Mouse (Mus musculus): Measurements from ENCODE around the gene Sec16b. TPM values are rescaled to one million over a fixed set of nuclear protein-coding genes. Genes with fewer than 3 reads are reported as not detected.

Gene Sec16b
- polyA plus RNA-seq, 1 experiment from 2014 or later = 7.8 TPM

DNA sequence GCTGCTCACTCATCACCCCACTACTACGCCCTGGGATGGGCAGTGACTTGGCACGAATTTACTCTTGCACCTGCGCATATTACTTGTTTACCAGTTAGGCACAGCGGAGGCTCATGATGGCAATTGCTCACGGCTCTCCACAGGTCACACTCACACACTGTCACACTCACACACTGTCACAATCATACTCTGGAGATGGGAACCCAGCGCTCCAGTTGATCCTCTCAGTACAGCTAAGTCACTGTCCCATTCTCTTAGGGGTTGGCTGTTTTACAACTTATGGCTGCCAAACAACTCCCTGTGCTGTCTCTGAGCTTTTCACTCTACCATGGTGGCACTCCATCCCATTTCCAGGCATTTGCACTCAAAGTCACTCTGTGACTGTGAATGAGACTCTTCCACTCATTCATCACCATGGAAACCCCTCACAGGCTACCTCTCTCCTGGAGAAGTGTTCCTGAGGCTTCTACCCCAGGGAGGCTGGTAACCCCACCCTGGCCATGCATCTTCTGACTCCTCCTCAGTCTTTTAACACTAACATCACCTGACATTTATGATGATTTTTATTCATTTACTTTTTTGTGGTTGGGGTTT lies 5.1 kb upstream of the Sec16b start:
- no peak overlapping the region for H3K27ac ChIP-seq (ENCODE audit: low read depth)
- H3K9me3 ChIP-seq (ENCODE audit: control insufficient read depth, low read length) = no peaks in the 10 kb centered on the region
- H3K4me1 ChIP-seq (replicated peaks; ENCODE audit: control insufficient read depth, insufficient read depth, low read length) = no peaks in the 10 kb centered on the region
- no peak overlapping the region for H3K9ac ChIP-seq (ENCODE audit: low read length)
- no peaks in the 10 kb centered on the region for H3K27me3 ChIP-seq (replicated peaks; ENCODE audit: control insufficient read depth, insufficient read depth, low read length)
- H3K4me2 ChIP-seq (ENCODE audit: low read length) = no peak overlapping the region
- DNase-seq (ENCODE audit: low spot score) (no peak), ATAC-seq (replicated peaks; ENCODE audit: low FRiP score, low TSS enrichment, low read depth) (no peak)
- H3K36me3 ChIP-seq (ENCODE audit: control insufficient read depth, insufficient read depth, low read length) = no peaks in the 10 kb centered on the region
- no peak overlapping the region for H3K4me3 ChIP-seq (ENCODE audit: low read depth, low read length)
- WGBS = 91% methylated on average over 6 of the region's 6 CpGs

DNA sequence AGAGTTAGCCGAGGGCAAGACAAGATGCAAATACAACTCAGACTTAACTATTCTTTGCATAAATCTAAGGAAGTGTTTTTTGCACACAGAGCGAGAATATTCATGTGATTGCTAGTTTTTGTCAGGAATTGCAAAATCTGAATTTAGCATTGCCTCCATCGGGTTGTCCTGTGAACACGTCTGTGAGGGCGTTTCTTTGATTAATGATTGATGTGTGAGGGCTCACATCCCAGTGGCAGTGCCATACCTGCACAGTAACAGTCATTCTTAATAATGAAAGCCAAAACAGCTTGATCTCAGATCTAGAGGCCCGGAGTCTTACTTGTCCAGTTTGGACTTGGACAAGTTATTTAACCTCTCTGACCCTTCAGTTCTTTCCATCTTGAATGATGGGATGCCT lies 3.5 kb upstream of the Sec16b start:
- no peak overlapping the region for H3K27ac ChIP-seq (ENCODE audit: low read depth)
- ATAC-seq (replicated peaks; ENCODE audit: low FRiP score, low TSS enrichment, low read depth) (no peak), DNase-seq (ENCODE audit: low spot score) (no peak)
- H3K36me3 ChIP-seq (ENCODE audit: control insufficient read depth, insufficient read depth, low read length) = no peaks in the 10 kb centered on the region
- no peak overlapping the region for H3K4me2 ChIP-seq (ENCODE audit: low read length)
- 78% methylated on average over 6 of the region's 6 CpGs for WGBS
- H3K4me3 ChIP-seq (ENCODE audit: low read depth, low read length) = no peak overlapping the region
- H3K27me3 ChIP-seq (replicated peaks; ENCODE audit: control insufficient read depth, insufficient read depth, low read length) = no peaks in the 10 kb centered on the region
- H3K9ac ChIP-seq (ENCODE audit: low read length) = no peak overlapping the region
- H3K4me1 ChIP-seq (replicated peaks; ENCODE audit: control insufficient read depth, insufficient read depth, low read length) = no peaks in the 10 kb centered on the region
- H3K9me3 ChIP-seq (ENCODE audit: control insufficient read depth, low read length) = no peaks in the 10 kb centered on the region

DNA sequence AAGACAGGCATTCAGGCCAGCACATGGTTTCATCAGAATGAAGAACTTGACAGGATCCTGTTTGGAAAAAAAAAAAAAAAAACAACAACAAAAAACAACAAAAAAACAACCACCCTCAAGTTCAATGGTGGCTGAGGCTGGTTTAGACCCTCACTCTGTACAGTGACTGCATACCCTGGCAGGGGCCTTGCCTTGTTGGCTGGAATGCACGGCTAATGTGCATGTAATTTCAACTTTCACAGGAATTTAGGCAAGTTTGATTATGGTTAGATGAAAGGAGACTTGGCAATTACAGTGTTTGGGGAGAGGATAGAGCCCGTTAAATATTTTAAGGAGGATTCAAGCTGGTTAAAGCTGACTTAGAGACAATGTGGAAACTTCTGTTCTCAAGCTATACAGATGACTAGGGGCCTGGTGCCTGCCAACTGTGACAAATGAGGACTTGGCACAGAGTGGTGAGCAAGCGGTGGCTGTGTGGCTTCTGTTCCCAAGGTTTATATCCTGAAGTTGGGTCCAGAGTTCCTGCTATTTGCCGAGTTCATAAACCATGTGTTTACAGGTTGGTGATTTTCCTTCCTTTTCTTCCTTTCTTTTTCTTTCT lies 567 bp downstream of the Sec16b start:
- no peak for ATAC-seq (replicated peaks; ENCODE audit: low FRiP score, low TSS enrichment, low read depth)
- WGBS = 44% methylated on average over 4 of the region's 4 CpGs
- H3K9ac ChIP-seq (ENCODE audit: low read length) = peak overlapping the region; percentile 10; the same call in 1 of the 2 replicates
- no peaks in the 10 kb centered on the region for H3K4me1 ChIP-seq (replicated peaks; ENCODE audit: control insufficient read depth, insufficient read depth, low read length)
- no peaks in the 10 kb centered on the region for H3K27me3 ChIP-seq (replicated peaks; ENCODE audit: control insufficient read depth, insufficient read depth, low read length)
- H3K4me2 ChIP-seq (ENCODE audit: low read length) = peak overlapping the region; percentile 23
- H3K4me3 ChIP-seq (ENCODE audit: low read depth, low read length) = no peak overlapping the region
- H3K36me3 ChIP-seq (ENCODE audit: control insufficient read depth, insufficient read depth, low read length) = no peaks in the 10 kb centered on the region
- no peak overlapping the region for H3K27ac ChIP-seq (ENCODE audit: low read depth)
- DNase-seq (ENCODE audit: low spot score) = no peak
- no peaks in the 10 kb centered on the region for H3K9me3 ChIP-seq (ENCODE audit: control insufficient read depth, low read length)

DNA sequence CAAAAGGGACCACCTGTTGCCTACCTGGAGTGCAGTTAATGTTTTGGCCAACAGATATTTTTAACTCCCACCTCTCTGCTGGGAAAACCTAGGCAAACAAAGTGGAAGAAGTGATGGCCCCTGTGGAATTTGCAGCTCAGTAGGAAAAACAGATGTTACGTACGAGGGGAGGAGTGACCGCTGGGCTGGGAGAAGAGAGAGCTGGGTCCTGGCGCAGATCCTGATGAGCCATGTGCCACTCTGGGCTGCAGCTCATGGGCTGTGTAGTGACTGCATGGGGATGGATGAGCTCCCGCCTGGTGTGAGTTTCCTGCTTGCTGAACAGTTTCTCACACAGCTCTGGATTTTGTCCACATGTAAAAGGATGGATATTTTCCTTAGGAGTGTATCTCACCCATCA lies 1.3 kb downstream of the Sec16b start:
- no peaks in the 10 kb centered on the region for H3K9me3 ChIP-seq (ENCODE audit: control insufficient read depth, low read length)
- ATAC-seq (replicated peaks; ENCODE audit: low FRiP score, low TSS enrichment, low read depth) (no peak), DNase-seq (ENCODE audit: low spot score) (no peak)
- 33% methylated on average over 5 of the region's 5 CpGs for whole genome bisulfite sequencing
- no peaks in the 10 kb centered on the region for H3K36me3 ChIP-seq (ENCODE audit: control insufficient read depth, insufficient read depth, low read length)
- no peak overlapping the region for H3K4me2 ChIP-seq (ENCODE audit: low read length)
- H3K27me3 ChIP-seq (replicated peaks; ENCODE audit: control insufficient read depth, insufficient read depth, low read length) = no peaks in the 10 kb centered on the region
- H3K4me3 ChIP-seq (ENCODE audit: low read depth, low read length) = no peak overlapping the region; the same call in 1 of the 2 replicates
- H3K4me1 ChIP-seq (replicated peaks; ENCODE audit: control insufficient read depth, insufficient read depth, low read length) = no peaks in the 10 kb centered on the region
- no peak overlapping the region for H3K27ac ChIP-seq (ENCODE audit: low read depth)
- no peak overlapping the region for H3K9ac ChIP-seq (ENCODE audit: low read length)

DNA sequence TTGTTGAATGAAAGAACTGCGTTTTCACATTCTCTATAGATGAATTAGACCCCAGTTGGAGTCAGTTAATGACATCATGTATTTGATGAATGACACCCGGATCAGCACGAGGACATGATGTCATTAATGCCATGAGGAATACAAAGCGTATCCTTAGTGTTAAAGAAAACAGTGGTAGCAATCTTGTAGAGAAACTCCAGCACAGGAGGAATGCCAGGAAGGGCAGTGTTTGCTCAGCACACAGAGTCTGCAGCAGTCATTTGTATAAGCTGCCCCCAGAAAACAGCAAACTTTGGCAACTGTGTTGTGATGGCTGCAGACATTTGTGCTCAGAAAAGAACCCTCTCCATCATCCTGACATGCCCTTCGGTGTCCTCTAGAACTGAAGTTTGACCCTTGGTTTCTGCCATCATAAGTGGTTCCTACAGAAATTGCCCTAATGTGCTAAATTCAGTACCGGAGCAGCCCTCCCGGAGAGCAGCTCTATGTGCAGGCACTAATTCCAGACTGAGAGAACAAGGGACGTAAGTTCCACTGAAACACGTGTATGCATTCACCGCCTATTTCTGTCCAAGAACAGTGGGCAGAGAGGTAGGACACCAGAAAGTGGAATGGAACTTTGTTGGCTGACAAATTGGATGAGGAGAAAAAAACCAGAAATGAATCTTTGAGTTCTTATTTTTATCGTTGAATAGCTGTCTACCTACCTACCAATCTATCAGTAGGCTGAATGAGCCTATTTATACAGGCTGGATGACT lies 6.3 kb downstream of the Sec16b start:
- H3K4me2 ChIP-seq (ENCODE audit: low read length) = no peak overlapping the region
- no peaks in the 10 kb centered on the region for H3K27me3 ChIP-seq (replicated peaks; ENCODE audit: control insufficient read depth, insufficient read depth, low read length)
- H3K4me3 ChIP-seq (ENCODE audit: low read depth, low read length) = no peak overlapping the region
- no peak overlapping the region for H3K27ac ChIP-seq (ENCODE audit: low read depth)
- no peak for DNase-seq (ENCODE audit: low spot score)
- H3K9me3 ChIP-seq (ENCODE audit: control insufficient read depth, low read length) = no peaks in the 10 kb centered on the region
- H3K36me3 ChIP-seq (ENCODE audit: control insufficient read depth, insufficient read depth, low read length) = no peaks in the 10 kb centered on the region
- no peak overlapping the region for H3K9ac ChIP-seq (ENCODE audit: low read length)
- H3K4me1 ChIP-seq (replicated peaks; ENCODE audit: control insufficient read depth, insufficient read depth, low read length) = no peaks in the 10 kb centered on the region
- ATAC-seq (replicated peaks; ENCODE audit: low FRiP score, low TSS enrichment, low read depth) = no peak
- 56% methylated on average over 11 of the region's 11 CpGs for WGBS

DNA sequence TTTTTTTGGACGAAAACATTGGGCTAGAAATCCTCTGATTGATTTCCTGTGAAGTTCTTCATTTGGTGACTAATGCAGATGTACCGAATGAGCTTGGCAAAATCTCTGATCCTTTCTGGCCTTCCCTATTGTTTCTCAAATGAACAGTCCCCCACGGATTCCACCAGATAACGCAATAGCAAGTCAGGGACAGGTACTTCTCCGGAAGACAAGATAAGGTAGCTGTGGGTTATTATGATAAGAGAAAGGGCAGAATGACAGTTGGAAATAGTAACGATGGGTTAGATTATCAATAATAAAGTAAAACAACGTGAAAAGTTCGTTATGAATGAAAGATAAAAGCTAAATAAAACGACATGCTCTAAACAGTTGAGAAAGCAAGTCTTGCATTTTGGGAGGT lies 7.0 kb downstream of the Sec16b start:
- H3K4me3 ChIP-seq (ENCODE audit: low read depth, low read length) = no peak overlapping the region
- no peaks in the 10 kb centered on the region for H3K27me3 ChIP-seq (replicated peaks; ENCODE audit: control insufficient read depth, insufficient read depth, low read length)
- no peaks in the 10 kb centered on the region for H3K9me3 ChIP-seq (ENCODE audit: control insufficient read depth, low read length)
- H3K36me3 ChIP-seq (ENCODE audit: control insufficient read depth, insufficient read depth, low read length) = no peaks in the 10 kb centered on the region
- no peak overlapping the region for H3K27ac ChIP-seq (ENCODE audit: low read depth)
- no peaks in the 10 kb centered on the region for H3K4me1 ChIP-seq (replicated peaks; ENCODE audit: control insufficient read depth, insufficient read depth, low read length)
- H3K9ac ChIP-seq (ENCODE audit: low read length) = no peak overlapping the region
- WGBS = 70% methylated on average over 9 of the region's 9 CpGs
- DNase-seq (ENCODE audit: low spot score) = no peak
- no peak for ATAC-seq (replicated peaks; ENCODE audit: low FRiP score, low TSS enrichment, low read depth)
- H3K4me2 ChIP-seq (ENCODE audit: low read length) = no peak overlapping the region

DNA sequence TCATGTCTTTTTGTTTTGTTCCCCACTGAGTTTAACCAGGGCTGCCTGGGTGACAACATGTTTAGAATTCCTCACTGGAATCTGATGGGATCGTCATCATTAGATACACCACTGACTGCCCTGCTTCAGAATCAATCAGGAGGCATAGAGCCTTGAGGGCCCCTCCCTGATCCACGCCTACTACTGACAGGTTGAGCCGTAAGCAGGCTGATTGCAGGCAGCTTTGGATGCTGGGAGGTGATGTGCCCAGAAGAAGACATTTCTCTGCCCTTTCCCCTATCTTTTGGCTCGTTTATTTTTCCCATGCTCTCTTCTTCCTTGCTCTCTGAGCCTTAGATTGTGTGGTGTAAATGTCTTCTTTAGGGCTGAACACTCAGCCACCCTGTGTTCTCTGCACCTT lies 7.8 kb downstream of the Sec16b start:
- WGBS = 38% methylated on average over 4 of the region's 4 CpGs
- H3K36me3 ChIP-seq (ENCODE audit: control insufficient read depth, insufficient read depth, low read length) = no peaks in the 10 kb centered on the region
- ATAC-seq (replicated peaks; ENCODE audit: low FRiP score, low TSS enrichment, low read depth) = no peak

DNA sequence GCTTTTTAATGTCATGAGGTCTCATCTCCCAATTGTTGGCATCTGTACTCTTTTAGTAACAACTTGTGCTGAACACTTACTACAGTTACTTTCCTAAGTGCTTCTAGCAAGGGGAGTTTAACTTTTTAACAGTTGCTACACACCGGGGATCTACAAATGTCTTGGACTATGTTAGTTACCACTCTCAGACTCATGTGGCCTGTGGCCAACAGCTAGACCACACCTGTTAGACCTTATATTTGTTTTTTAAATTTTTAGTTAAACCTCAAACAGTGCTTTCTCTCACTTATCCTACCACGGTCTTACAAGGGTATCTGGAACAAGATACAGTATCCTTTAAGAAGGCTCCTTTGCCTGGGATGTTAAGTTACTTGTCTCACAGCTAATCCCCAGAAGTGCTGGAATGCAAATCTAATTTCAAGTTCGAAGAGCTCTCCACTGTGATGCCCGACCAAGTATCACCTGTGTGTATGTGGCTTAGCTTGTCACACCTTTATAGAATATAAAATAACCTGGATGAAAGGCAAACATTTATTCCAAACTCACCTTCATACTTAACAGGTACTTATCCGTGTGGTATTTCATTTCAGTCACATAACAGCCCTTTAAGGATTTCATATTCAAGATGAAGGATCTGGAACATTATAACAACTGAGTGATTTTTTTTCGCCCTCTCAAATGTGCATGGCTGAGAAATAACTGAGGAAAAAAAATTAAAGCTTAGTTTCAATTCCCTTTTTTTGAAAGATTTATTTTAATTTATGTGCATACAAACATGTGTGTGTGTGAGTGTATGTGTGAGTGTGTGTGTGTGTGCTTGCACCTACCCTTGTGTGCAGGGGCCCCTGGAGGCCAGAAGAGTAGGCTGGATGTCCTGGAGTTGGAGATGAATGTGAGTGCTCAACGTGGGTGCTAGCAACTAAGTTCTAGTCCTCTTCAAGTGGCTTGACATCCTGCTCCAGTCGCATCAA lies 10.6 kb downstream of the Sec16b start:
- no peak overlapping the region for H3K27ac ChIP-seq (ENCODE audit: low read depth)
- H3K4me3 ChIP-seq (ENCODE audit: low read depth, low read length) = no peak overlapping the region
- no peak overlapping the region for H3K9ac ChIP-seq (ENCODE audit: low read length)
- no peaks in the 10 kb centered on the region for H3K36me3 ChIP-seq (ENCODE audit: control insufficient read depth, insufficient read depth, low read length)
- DNase-seq (ENCODE audit: low spot score) (no peak), ATAC-seq (replicated peaks; ENCODE audit: low FRiP score, low TSS enrichment, low read depth) (no peak)
- no peaks in the 10 kb centered on the region for H3K9me3 ChIP-seq (ENCODE audit: control insufficient read depth, low read length)
- no peaks in the 10 kb centered on the region for H3K27me3 ChIP-seq (replicated peaks; ENCODE audit: control insufficient read depth, insufficient read depth, low read length)
- H3K4me1 ChIP-seq (replicated peaks; ENCODE audit: control insufficient read depth, insufficient read depth, low read length) = no peaks in the 10 kb centered on the region
- whole genome bisulfite sequencing = 83% methylated on average over 8 of the region's 8 CpGs
- H3K4me2 ChIP-seq (ENCODE audit: low read length) = no peak overlapping the region

More for the DNA sequence above, 7.8 kb downstream of the Sec16b start:
- no peak for DNase-seq (ENCODE audit: low spot score)
- no peak overlapping the region for H3K9ac ChIP-seq (ENCODE audit: low read length)
- H3K9me3 ChIP-seq (ENCODE audit: control insufficient read depth, low read length) = no peaks in the 10 kb centered on the region
- no peak overlapping the region for H3K27ac ChIP-seq (ENCODE audit: low read depth)
- no peak overlapping the region for H3K4me2 ChIP-seq (ENCODE audit: low read length)
- H3K4me3 ChIP-seq (ENCODE audit: low read depth, low read length) = no peak overlapping the region
- H3K4me1 ChIP-seq (replicated peaks; ENCODE audit: control insufficient read depth, insufficient read depth, low read length) = no peaks in the 10 kb centered on the region
- no peaks in the 10 kb centered on the region for H3K27me3 ChIP-seq (replicated peaks; ENCODE audit: control insufficient read depth, insufficient read depth, low read length)

Data from intestine, embryonic 14.5 days (tissue).